Mouse (Mus musculus): ENCODE results near the gene Lrig2.
"Not testable (repeated sequence)": the region's sequence is repeated elsewhere in the genome, so short reads cannot be mapped to it uniquely, and the experiment has no call there.

The Lrig2 gene

DNA sequence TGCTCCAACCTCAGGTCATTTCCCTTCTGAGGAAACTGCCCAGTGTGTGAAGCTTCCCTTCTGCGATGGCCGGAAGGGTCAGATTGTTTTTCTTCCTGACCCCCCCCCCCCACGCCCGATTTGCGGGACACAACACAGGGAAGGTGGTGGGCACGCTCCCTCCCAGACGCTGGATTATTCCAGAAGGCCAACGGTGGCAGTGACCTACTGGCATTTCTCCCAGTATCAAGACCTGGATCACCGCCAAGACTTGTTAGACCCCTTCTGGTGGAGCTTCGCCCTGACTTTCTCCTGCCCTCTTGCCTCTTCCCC is 79.9 kb downstream of the Lrig2 start:
- no peak for DNase-seq (ENCODE audit: low read depth, low spot score)

GRCm38 (mm10) chr3:104431156-104431847 is 80.4 kb downstream of the Lrig2 start:
- no peak for DNase-seq (ENCODE audit: low read depth, low spot score)

DNA sequence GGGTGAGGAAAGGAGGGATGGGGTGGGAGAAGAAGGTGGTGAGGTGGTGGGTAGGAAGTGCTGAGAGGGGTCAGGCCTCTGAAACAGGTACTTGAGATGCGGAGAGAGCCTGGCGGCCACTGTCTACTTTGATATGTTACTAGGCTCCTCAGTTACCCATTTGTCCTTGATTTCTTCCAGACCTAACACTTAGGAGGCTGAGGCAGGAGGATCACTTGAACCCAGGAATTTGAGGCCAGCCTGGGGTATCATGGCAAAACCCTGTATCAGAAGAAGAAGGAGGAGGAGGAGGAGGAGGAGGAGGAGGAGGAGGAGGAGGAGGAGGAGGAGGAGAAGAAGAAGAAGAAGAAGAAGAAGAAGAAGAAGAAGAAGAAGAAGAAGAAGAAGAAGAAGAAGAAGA is 84.4 kb downstream of the Lrig2 start:
- DNase-seq (ENCODE audit: low read depth, low spot score) = not testable (repeated sequence)

- DNase-seq (ENCODE audit: low read depth, low spot score) = no peak
Observed at GRCm38 (mm10) chr3:104424346-104424745, 87.4 kb downstream of the Lrig2 start.

DNA sequence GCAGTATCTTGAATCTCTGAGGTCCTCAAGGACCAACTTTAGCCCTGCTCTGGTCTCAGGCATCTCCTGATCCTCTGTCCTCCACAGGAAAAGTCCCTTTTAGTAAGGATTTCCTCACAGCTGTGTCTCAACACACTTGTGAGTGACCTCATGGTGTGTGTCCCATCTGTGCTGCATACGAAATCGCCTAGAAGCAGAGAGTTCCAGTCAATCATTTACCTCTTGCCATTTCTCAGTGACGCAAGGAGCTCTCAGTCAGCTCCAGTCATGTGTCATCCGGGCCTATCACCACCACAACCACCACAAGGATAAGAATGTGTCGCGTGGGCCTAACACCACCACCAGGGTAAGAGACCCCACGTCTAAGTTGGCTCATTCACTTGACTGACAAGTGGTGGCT is 90.8 kb downstream of the Lrig2 start:
- DNase-seq (ENCODE audit: low read depth, low spot score) = no peak

- no peak for DNase-seq (ENCODE audit: low read depth, low spot score)
Observed at GRCm38 (mm10) chr3:104419990-104420389, 91.7 kb downstream of the Lrig2 start.

GRCm38 (mm10) chr3:104416806-104417205 is 94.9 kb downstream of the Lrig2 start:
- DNase-seq (ENCODE audit: low read depth, low spot score) = no peak

- DNase-seq (ENCODE audit: low read depth, low spot score) = no peak
Observed at GRCm38 (mm10) chr3:104412482-104412881, 99.2 kb downstream of the Lrig2 start.

DNA sequence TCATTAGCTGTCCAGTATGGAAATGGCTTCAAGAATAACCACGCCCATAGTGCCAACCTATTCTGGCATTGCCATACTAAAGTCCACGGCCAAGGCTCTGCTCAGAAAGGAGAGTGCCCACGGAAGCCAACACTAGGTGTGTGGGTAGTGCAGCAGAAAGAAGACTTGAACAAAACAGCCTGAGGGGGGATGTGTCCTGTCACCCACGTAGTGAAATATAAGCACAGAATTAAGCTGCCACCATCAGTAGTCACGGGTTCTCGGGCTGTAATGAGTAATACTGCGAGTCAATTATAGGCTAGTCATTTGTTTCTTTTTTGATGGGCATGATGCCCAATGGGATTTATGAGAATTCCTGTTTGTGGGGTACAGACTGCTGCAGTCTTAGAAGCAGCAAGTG is 104.2 kb downstream of the Lrig2 start:
- DNase-seq (ENCODE audit: low read depth, low spot score) = no peak

- no peak for DNase-seq (ENCODE audit: low read depth, low spot score)
Observed at GRCm38 (mm10) chr3:104403582-104403981, 108.1 kb downstream of the Lrig2 start.

GRCm38 (mm10) chr3:104401176-104401575 is 110.5 kb downstream of the Lrig2 start:
- DNase-seq (ENCODE audit: low read depth, low spot score) = no peak

DNA sequence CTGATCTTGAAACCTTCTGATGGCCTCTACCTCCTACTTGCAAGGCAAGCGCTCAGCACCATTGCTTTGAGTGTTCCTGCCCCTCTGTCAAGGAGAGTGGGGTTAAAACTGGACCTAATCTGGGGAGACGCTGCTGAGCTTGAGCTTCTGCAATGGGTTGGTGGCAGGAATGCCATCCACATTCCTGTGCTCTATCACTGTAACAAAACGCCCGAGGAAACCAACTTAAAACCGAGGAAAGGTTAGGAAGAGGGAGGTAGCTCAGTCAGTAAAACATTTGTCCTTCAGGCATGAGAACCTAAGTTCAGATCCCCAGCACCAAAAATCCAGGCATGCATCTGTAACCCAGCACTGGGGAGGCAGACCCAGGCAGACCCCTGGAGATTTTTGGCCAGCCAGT is 111.6 kb downstream of the Lrig2 start:
- DNase-seq (ENCODE audit: low read depth, low spot score) = no peak

DNA sequence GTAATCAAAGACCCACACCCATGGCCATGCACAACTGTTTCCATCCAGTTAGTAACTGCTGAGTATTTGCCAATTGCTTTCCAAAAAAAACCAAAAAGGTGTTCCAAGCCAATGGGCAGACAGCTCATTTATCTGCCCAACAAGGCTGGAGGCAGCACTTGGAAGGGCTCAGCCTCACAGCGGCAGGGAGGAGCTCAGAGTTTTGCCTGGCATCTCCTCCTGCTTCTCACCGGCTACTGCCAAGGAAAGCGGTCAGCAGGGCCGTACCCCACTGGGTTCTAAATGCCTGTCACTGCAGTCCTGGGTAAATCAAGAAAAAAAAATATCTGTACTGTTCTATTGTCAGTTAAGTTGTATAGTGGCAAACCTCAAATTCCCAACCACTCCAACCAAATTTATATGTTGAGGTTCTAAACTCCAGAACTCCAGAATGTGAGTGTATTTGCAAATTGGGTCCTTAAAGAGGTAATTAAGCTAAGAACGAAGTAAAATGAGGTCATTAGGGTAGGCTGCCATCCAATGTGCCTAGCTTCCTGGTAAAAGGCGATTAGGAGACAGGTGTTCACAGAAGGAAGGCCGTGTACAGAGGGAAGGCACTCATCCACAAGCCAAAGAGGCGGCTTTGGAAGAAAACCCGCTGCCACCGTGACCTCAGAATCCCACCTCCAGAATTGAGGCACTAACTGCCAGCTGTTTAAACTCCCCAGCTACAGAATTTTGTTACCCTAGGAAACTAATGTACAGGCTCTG is 112.2 kb downstream of the Lrig2 start:
- no peak for DNase-seq (ENCODE audit: low read depth, low spot score)

- DNase-seq (ENCODE audit: low read depth, low spot score) = no peak
Observed at GRCm38 (mm10) chr3:104397316-104397715, 114.4 kb downstream of the Lrig2 start.

- no peak for DNase-seq (ENCODE audit: low read depth, low spot score)
Observed at GRCm38 (mm10) chr3:104396736-104397081, 115.0 kb downstream of the Lrig2 start.

DNA sequence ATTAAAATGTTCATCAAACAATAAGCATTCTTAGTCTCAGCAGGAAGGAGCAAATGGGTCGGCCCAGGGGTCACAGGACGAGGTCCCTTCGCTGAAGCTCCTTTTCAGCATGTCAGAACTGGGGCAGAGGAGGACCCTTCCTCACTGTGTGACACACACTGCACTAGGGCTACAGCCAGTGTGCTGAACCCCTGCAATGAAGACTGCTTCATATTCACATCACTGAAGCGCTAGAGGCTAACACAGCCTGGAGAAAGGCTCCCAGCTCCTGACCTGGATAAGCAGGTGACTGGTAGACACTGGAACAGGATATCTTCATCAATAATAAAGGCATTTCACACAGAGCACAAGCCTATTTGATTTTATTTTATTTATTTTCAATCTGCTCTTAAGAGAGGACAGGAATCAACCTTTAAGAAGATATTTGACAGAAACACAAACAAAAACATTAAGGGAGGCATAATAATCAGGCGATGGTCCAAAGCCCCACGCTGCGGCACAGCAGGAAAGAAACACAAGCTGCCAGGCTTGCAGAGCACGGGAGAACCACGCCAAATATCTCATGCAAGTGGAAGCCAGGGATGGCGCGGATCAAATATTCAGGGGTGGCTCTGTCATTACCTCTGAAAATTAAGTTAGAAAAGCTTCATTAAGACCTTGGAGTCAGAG is 115.5 kb downstream of the Lrig2 start:
- no peak for DNase-seq (ENCODE audit: low read depth, low spot score)

DNA sequence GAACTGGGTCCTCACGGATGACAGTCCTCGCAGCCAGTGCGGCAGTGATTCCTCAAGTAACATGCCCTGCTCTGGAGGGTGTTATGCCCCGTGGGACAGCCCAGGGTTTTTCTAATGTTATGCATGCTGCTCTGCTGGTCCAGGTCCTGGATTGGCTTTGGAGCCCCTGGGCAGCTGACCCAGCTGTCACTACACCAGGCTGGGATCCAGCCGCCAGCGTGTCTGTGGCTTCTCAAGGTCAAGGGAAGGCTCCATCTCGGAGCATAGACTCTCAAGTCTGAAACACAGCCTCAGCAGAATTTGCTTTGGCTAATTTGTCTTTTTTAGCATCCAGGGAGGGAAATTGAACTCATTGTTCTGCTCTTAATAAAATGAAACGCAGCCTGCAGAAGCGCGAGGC is 121.6 kb downstream of the Lrig2 start:
- no peak for DNase-seq (ENCODE audit: low read depth, low spot score)

DNA sequence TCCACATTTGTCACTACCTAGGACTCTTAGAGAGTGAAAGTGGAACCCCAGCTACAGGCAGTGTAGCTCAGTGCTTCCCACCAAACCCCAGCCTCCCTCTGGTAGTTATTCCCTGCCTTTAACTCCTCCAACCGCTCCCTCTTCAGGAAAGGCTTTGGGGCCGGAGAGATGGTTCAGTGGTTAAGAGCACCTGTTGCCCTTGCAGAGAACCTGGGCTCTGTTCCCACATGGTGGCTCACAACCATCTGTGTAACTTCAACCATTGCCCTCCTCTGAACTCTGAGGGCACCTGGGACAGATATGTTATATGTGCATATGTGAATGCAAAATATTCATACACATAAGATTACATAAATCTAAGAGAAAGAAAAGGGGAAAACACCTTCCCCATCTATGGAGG is 122.3 kb downstream of the Lrig2 start:
- no peak for DNase-seq (ENCODE audit: low read depth, low spot score)

DNA sequence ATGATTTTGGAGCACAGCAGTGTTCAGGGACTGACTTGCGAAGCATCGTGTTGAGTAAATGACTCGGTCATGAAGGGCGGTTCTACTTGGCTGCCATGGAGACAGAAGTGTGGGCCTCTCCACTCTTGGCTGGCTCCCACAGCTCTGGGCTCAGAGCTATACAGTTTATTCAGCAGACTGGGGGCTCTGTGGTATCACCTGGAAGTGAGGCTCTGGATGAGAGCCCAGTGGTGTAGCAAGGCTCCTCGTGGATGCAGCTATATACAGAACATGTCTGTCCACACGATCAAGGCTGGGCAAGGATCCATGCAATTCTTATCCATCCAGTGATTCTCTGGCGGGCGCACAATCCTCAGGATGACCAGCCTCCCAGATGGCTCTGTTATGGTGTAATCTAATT is 126.1 kb downstream of the Lrig2 start:
- no peak for DNase-seq (ENCODE audit: low read depth, low spot score)

- DNase-seq (ENCODE audit: low read depth, low spot score) = no peak
Observed at GRCm38 (mm10) chr3:104383681-104384341, 127.9 kb downstream of the Lrig2 start.

GRCm38 (mm10) chr3:104378228-104378627 is 133.5 kb downstream of the Lrig2 start:
- no peak for DNase-seq (ENCODE audit: low read depth, low spot score)

DNA sequence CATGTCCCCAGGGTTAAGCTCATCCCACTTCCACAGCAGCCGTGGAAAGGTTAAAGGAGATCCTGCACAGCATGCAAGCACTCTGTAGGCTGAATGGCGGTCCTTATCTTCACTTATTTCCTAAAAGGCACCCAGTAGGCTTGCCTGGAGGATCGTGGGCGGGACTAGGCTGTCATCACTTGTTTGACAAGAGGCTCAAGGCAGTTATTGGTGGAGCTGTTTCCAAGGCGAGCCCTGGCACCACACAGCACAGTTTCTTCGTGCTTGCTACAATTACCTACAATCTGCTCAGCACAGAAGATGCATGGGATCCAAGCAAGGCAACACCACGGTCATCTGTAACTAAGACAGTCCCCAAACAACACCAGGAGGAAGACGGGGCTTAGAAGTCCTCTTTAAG is 137.8 kb downstream of the Lrig2 start:
- no peak for DNase-seq (ENCODE audit: low read depth, low spot score)

GRCm38 (mm10) chr3:104372374-104372773 is 139.3 kb downstream of the Lrig2 start:
- DNase-seq (ENCODE audit: low read depth, low spot score) = no peak

Data from CD4-positive helper T cell, adult 2 months (primary cell).